Mouse (Mus musculus) R1 (cell line): Measurements from ENCODE around the gene Pdzph1.
A peak's percentile ranks its signal among the peaks of the same experiment; 100 is the strongest.

ENCODE experiments used
- DNase-seq: peaks from one replicate; pipeline ENCODE4 v3.0.0-alpha.2; 2018; ENCODE audit warnings: low read depth, low spot score

Gene Pdzph1

DNA sequence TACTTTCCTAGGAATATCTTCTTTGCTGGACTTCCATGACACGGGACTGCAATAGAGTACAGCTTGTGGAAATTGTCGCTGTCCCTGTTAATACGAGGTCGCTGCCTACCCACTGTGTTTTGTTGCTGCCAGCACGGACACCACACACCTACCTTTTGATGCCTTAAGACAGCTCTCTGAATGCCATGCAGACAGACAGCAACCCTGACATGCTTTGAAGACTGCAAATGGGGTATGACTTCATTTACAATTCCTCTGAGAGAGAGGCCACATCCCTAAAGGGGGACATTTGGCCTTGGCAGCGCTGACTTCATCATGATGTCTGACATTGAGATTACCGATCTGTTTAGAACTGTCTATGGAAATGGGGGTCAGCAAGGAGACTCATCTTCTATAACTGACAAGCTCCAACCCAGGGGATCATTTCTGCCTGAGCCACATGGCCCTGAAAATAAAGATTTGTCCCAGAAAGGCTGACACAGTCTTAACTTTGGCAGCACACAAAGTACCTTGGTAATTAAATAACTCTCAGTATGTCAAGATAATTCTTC is 67.8 kb downstream of the Pdzph1 start:
- no peak for DNase-seq

DNA sequence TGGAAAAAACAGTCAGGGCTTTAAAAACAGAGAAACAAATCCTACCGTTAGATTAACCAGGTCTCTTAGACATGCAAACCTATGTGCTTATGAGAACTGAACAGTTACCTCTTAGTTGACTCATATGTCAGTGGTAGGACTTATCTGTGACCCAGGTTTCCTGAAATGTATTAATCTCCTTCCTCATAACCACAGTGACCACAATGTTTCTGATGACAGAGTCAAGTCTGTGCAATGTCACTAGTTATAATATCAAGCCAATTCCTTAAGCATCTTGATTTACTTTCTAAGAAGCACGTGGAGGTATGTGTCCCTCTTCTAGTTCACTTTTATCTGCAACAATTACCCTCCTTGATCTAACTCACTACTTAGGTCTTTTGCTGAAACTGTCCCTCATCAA is 68.4 kb downstream of the Pdzph1 start:
- no peak for DNase-seq

DNA sequence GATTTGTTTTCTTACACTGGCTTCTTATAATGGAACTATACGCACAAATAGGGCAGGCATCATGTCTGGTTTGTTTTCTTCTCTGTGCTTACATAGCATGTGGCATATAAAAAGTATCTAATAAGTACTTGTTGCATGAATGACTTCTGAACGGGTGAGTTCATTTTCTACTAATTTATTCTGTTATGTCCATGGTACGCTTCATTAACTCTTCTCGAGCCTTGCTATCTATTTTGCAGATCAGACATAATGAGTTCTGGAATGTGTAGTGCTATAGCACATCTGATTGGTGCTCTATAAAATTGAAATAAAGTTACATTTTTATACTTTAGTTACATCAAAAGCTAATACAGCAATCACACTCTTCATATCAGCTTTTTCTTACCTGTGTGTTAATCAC is 71.2 kb downstream of the Pdzph1 start:
- DNase-seq, result no peak

DNA sequence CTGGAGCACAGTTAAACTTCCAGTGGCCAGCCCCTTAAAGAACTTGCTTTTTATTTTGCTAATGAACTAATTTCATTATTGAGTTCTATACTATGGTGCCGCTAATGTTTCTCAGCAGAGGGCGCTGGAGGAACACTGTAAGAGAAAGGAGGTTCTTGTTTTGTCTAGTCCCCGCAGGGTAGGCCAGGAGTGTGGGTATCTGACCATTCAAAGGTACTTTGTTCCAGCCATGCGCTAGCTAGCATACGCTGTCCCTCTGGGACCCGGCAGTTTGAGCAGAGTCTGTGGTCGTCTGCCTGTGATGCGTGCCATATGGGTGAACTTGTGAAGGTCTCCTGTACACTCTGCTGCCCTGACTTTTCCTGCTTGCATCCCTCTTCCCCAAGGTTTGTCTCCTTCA is 72.1 kb downstream of the Pdzph1 start:
- DNase-seq, result peak; percentile 72

DNA sequence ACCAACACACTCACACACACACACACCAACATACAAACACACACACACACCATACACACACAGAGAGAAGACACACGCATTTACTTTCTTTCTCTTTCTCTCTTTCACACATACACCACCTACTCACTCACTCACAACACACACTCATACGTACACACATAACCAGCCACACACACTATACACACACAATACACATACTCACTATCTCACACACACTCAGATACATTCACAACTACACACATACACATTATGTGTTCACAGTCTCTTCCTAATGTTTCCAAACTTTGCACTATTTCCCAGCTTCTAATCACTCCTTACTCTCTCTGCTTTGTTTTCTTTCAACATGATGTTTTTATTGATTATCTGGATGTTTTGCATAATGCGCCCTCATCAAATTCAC is 72.6 kb downstream of the Pdzph1 start:
- DNase-seq, result no peak

DNA sequence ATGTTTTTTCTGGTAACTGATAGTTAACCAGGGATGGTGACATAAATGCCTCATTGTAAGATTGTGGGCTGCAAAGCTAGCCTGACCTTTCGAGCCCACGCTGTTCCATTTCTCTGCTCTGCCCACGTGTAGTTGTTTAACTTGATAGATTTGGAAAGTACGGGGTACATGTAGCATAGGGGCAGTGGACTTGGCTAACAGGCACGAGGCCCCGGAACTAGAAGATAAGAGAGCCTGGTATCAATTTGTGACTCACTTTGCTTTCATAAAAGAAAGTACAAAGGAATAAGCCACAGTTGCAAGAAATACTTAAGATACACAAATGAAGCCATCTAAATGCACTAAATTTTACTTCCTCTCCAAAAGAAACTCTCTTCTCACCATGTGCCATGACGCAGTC is 79.6 kb downstream of the Pdzph1 start:
- no peak for DNase-seq

- peak; percentile 65 for DNase-seq
Observed at GRCm38 (mm10) chr17:58909061-58909661, 82.0 kb downstream of the Pdzph1 start.

DNA sequence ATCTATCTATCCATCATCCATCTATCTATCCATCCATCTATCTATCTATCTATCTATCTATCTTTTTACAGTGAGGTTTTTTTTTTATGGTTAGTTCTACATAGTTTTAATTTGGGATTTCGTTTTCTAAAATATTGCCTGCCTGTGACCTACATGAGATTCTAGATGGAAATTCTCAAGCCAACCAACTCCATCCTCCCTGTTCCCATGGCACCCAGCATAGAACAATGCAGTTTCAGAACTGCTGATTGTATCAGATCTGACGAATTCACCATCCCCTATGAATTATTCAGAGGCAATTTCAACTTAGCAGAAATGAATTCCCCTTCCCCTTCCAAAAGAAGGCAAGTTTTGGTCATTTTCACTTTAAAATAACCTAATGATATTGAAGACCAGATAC is 85.2 kb downstream of the Pdzph1 start:
- DNase-seq, result no peak

DNA sequence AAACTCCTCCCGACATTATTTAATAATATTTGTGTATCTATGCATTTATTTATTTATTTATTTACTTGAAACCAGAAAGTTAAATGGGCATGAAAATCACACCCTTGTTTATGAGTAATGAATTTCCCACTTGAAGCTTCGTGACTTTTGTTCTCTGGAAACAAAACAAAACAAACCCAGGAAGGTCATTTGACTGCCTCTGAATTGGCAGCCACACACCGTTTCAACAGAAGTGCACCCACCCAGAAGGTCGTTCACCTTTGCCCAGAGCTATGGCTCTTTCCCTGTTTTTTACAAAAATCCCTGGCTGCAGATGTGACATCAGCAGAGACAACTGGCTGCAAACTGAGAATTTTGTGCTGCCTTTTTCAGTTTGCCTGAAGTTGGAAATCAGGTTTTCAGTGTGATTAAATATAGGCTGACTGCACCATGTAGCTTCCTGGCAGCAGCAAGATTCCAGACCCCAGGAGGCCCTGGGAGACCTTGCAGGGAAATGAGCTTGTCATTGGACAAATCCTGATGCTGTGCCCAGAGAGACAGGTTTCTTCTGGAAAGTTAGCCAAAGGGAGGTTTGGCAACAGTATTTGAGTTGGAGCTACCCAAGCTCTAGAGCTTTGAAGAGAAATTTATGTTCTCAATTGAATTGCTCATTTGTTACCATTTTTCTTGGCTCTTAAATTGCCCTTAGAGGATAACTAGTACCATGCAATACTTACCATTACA is 99.5 kb downstream of the Pdzph1 start:
- no peak for DNase-seq

- DNase-seq, result no peak
Observed at GRCm38 (mm10) chr17:58889905-58890645, 101.1 kb downstream of the Pdzph1 start.

GRCm38 (mm10) chr17:58884393-58884792 is 106.8 kb downstream of the Pdzph1 start:
- DNase-seq, result no peak

GRCm38 (mm10) chr17:58873356-58873755 is 117.8 kb downstream of the Pdzph1 start:
- no peak for DNase-seq

DNA sequence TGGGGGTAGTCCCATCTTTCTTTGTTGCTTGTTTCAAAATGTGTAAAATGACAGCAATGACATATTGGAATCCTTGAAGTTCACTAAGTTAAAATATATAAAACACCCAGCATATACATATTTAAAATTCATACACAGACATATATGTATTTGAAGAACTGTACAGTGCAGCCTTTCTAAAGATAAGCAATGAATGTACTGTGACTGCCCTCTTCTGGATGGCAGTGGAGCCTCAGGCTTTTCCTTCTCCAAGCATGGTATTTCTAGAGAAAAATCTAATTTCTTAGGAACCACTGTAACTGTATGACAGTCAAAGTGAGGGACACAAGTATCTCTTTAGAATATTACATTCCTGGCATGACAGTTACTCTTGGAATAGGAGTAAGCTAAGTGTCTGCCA is 120.4 kb downstream of the Pdzph1 start:
- no peak for DNase-seq
